Comparison of ENCODE assay signal across 8 mouse cellular contexts in genomic region chr1:89860017-89860730, GRCm38 (mm10).
DNase-seq lines count a peak whose midpoint lies in the region; ATAC-seq and TF ChIP-seq lines count a peak whose summit lies in the region.

No protein-coding gene starts in this region.

- H3K4me1 ChIP-seq in liver, adult 2 months (ENCODE audit: control insufficient read depth, insufficient read depth, low read length): no peaks in the 10 kb centered on the region
- no peaks in the 10 kb centered on the region for H3K4me1 ChIP-seq in liver, embryonic 11.5 days (replicated peaks; ENCODE audit: control insufficient read depth, insufficient read depth, low read length)

- peak; percentile 18; the same call in 1 of the 2 replicates for TF ChIP-seq CTCF in liver, adult 2 months (IDR thresholded peaks at IDR 0.05; ENCODE audit: low read depth, low read length)

- ATAC-seq in liver, embryonic 11.5 days (replicated peaks; ENCODE audit: low FRiP score): no peak
- no peak for ATAC-seq in activated CD4-positive, CD25-positive, alpha-beta regulatory T cell, adult 4 months

- intact Hi-C loops in heart, postnatal 36 days (cut with DNase I): no loop called here

- H3K36me3 ChIP-seq in liver, adult 2 months (ENCODE audit: control insufficient read depth, insufficient read depth, low read length): no peaks in the 10 kb centered on the region
- no peaks in the 10 kb centered on the region for H3K36me3 ChIP-seq in liver, embryonic 11.5 days (ENCODE audit: control insufficient read depth, insufficient read depth, low read length)

- no peak for TF ChIP-seq POLR2A in liver, adult 2 months (IDR thresholded peaks at IDR 0.05; ENCODE audit: extremely low read depth, insufficient read depth, low read length)

- peak; percentile 48 for DNase-seq in liver, adult 2 months (ENCODE audit: extremely low read depth, low read depth, low spot score)
- DNase-seq in liver, embryonic 11.5 days (ENCODE audit: low spot score): no peak
- DNase-seq in cerebellum, postnatal 36 days: peak; percentile 59 to 60
- peak; percentile 73 to 79 for DNase-seq in heart, postnatal 36 days
- DNase-seq in lung, postnatal 14 days: peak; percentile 56
- no peak for DNase-seq in frontal cortex, postnatal 14 days (ENCODE audit: low spot score in 2 of 2)
- DNase-seq in retina, embryonic 14.5 days (ENCODE audit: low spot score): no peak

- H3K27me3 ChIP-seq in liver, adult 2 months (ENCODE audit: control insufficient read depth, insufficient read depth, low read length): no peaks in the 10 kb centered on the region
- no peaks in the 10 kb centered on the region for H3K27me3 ChIP-seq in liver, embryonic 11.5 days (replicated peaks; ENCODE audit: control insufficient read depth, insufficient read depth, low read length)

- H3K9ac ChIP-seq in liver, adult 2 months (ENCODE audit: low read depth, low read length): no peak overlapping the region
- H3K9ac ChIP-seq in liver, embryonic 11.5 days (ENCODE audit: low read depth, low read length): no peak overlapping the region

- H3K4me3 ChIP-seq in liver, adult 2 months (ENCODE audit: insufficient read depth, low read depth, low read length): no peak overlapping the region
- H3K4me3 ChIP-seq in liver, embryonic 11.5 days (ENCODE audit: low read depth, low read length): no peak overlapping the region

- no peak overlapping the region for H3K27ac ChIP-seq in liver, adult 2 months (replicated peaks; ENCODE audit: insufficient read depth, low read depth, low read length)
- no peak overlapping the region for H3K27ac ChIP-seq in liver, embryonic 11.5 days (ENCODE audit: low read depth, low read length)

- no peaks in the 10 kb centered on the region for H3K9me3 ChIP-seq in liver, embryonic 11.5 days (ENCODE audit: control insufficient read depth, low read length)

- WGBS in liver, adult 2 months: 82% methylated on average over 2 of the region's 2 CpGs
- 66% methylated on average over 2 of the region's 2 CpGs for WGBS in liver, embryonic 11.5 days

- H3K4me2 ChIP-seq in liver, embryonic 11.5 days: no peak overlapping the region

- no peaks in the 10 kb centered on the region for H3K79me2 ChIP-seq in liver, adult 2 months (ENCODE audit: control insufficient read depth, insufficient read depth, low read length)

Comparison
In these comparisons a context has a peak if more than half of its experiments do, and no peak if none do; other contexts are left out.
1. DNase-seq: peak in liver, adult 2 months (single experiment), cerebellum, postnatal 36 days (2 of 2), heart, postnatal 36 days (2 of 2) and lung, postnatal 14 days (single experiment); none in liver, embryonic 11.5 days (single experiment), frontal cortex, postnatal 14 days (0 of 2) and retina, embryonic 14.5 days (single experiment).